Mouse (Mus musculus): ENCODE data around the gene Fgf3. TPM values are rescaled to one million over a fixed set of nuclear protein-coding genes. Genes with fewer than 3 reads are reported as not detected.
A peak's percentile ranks its signal among the peaks of the same experiment; 100 is the strongest.

Fgf3 gene
- polyA plus RNA-seq (2015; fragmentation: Nextera tagmentation; extraction: Ambion mirVana) = not detected in 2 replicates

DNA sequence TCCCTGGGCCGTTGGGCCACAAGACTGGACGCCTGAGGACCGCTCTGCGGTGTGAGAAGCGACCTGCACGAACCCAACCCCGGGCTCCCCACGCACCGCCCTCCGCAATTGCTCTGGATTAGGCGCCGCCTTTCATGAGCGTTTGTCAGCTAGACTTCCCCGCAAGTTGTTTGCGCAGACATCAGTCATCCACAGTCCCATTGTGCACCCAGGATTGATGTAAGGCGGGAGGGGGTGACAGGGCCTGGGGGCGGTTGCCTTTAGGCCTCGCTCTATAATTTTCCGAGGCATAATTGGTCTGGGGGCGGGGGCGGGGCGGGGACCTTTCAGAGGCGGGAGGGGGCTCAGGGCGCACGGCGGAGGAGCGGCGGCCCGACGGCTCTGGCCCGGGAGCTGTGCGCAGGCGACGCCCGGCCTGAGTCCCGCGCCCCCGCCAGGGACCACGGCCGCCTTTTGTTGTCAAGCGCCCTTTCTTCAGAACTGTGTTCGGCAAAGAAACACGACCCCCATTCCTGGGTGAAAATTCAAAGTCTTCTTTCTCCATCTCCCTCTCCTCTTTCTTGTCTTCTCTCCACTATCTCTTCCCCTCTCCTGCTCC lies at the start of gene Fgf3:
TSS of gene Fgf3 (plus strand) at position 193 of the 598 bp plus-strand sequence.
- WGBS = 3% methylated on average over 42 of the region's 43 CpGs
- Histone ChIP-seq H3K4me2 (replicated peaks) (peak within 1 kb of the TSS; percentile 65), H3K4me1 (replicated peaks) (peaks cover 13% of the 10 kb centered on the region), H3K4me3 (replicated peaks) (peak within 1 kb of the TSS; percentile 25), H3K36me3 (no peaks in the 10 kb centered on the region), H3K9me3 (no peaks in the 10 kb centered on the region), H3K27me3 (replicated peaks) (peaks cover 75% of the 10 kb centered on the region), H3K27ac (no peak within 1 kb of the TSS), H3K9ac (0 out of 2 replicates have a peak within 1 kb of the TSS, but pooled peaks have one; percentile 8)
- ATAC-seq = no peak

DNA sequence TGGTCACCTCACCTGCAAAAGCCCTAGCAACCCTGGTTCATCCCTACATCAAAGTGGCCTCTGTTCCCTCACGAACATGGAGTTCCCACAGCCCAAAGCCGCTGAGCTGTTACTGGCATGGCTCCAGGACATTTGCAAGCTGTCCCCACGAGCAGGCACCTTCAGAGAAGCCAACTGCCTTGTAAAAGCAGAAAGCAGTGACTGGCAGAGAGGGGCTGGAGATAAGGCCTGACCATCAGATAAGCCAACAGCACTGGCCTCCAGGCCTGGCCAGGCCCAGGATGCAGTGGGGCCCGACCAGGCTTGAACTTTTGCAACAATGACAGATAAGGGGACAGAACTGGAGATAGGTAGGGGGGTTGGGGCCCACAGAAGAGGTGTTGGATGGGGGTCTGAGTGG lies 49.3 kb upstream of the Fgf3 start:
- 0 out of 2 replicates have a peak overlapping the region, but pooled peaks have one; percentile 19 for H3K27ac ChIP-seq
- H3K4me1 ChIP-seq (replicated peaks) = peaks cover 12% of the 10 kb centered on the region
- H3K36me3 ChIP-seq = no peaks in the 10 kb centered on the region
- H3K27me3 ChIP-seq (replicated peaks) = no peaks in the 10 kb centered on the region
- H3K4me2 ChIP-seq (replicated peaks) = no peak overlapping the region
- peak; percentile 41 for ATAC-seq
- 34% methylated on average over 4 of the region's 4 CpGs for WGBS
- H3K9me3 ChIP-seq = no peaks in the 10 kb centered on the region
- no peak overlapping the region for H3K4me3 ChIP-seq (replicated peaks)
- H3K9ac ChIP-seq = no peak overlapping the region

DNA sequence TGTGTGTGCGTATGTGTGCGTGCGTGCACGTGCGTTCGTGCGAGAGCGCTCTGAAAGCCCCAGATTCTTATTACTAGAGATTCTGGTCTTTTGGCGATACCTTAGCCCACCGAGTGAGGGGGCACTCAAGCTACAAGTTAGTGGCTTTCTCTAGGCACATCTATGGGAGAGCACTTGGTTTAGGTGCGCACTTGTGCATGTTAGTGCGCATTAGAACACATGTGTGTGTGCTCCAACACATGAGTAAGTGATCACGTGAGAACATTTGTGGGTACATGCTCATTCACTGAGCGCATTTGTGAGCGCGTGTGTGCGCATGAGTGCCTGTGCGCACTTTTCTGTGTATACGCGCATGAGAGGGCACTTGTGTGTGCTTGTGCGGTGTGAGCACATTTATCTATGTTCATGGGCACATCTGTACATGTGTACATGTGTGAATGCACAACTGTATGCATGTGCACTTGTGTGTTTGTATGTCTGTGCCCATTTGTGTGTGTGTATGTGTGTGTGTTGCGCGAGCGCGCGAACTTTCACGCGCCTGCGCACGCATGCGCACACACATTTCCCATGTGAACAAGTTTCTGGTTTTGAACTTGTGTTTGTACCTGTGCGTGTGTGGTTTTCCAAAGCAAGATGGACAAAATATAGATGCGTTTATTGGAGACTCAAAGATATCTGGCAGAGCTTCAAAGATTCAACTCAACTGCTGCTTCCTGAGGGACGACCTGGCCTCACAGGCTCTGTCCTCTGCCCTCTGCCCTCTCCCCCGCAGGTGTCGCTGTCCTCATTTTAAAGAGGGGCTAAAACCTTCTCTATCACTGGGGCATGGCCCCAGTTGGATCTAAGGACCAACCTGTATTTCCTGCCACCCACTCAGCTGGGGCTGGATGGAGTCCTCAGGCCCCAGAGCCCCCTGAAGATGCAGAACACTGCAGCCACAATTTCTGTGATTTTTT lies 48.0 kb upstream of the Fgf3 start:
- Histone ChIP-seq H3K27ac (no peak overlapping the region), H3K4me3 (replicated peaks) (peak overlapping the region; percentile 16)
- ATAC-seq = no peak

DNA sequence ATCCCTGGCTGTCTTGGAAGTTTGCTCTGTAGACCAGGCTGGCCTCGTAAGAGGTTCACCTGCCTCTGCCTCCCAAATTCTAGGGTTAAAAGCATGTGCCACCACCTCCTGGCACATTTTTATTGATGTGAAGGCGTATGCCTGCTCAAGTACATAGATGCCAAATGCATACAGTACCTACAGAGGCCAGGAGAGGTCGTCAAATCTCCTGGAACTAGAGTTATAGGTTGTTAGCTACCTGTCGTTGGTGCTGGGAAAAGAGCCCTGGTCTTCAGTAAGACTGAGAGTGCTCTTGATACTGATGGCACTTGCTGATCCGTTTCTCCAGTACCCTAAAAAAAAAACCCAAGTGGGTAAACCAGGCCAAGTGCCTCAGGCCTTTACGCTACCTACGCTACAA lies 46.5 kb upstream of the Fgf3 start:
- Histone ChIP-seq H3K27me3 (replicated peaks) (no peaks in the 10 kb centered on the region), H3K4me1 (replicated peaks) (peaks cover 17% of the 10 kb centered on the region), H3K4me2 (replicated peaks) (no peak overlapping the region), H3K9me3 (no peaks in the 10 kb centered on the region), H3K27ac (no peak overlapping the region), H3K36me3 (no peaks in the 10 kb centered on the region), H3K9ac (no peak overlapping the region), H3K4me3 (replicated peaks) (no peak overlapping the region)
- no peak for ATAC-seq
- WGBS = 89% methylated on average over 7 of the region's 7 CpGs

More for the DNA sequence above, 48.0 kb upstream of the Fgf3 start:
- H3K27me3 ChIP-seq (replicated peaks) = no peaks in the 10 kb centered on the region
- H3K4me1 ChIP-seq (replicated peaks) = peaks cover 12% of the 10 kb centered on the region
- H3K9ac ChIP-seq = no peak overlapping the region
- H3K9me3 ChIP-seq = no peaks in the 10 kb centered on the region
- peak overlapping the region; percentile 48 for H3K4me2 ChIP-seq (replicated peaks)
- no peaks in the 10 kb centered on the region for H3K36me3 ChIP-seq
- 46% methylated on average over 36 of the region's 36 CpGs for WGBS

DNA sequence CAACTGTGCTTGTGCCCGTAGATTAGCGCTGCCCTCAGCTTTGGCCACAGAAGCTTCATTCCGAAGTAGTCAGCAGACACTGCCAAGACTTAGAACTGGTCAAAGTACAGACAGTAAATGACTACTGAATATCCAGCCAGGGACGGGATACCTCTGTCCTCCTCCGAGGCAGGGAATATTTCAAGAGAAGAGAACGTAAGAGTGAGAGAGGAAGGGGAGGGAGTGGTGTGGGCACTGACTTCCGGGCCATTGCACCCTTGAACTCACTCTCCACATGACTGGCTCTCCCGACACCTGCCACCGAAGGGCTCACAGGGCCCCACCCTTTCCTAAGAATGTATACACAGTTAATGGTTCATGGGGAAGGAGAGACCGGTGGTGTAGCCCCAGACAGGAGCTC lies 44.6 kb upstream of the Fgf3 start:
- ATAC-seq = peak; percentile 54
- H3K27ac ChIP-seq = peak overlapping the region; percentile 7; the same call in 1 of the 2 replicates
- 56% methylated on average over 10 of the region's 10 CpGs for WGBS

DNA sequence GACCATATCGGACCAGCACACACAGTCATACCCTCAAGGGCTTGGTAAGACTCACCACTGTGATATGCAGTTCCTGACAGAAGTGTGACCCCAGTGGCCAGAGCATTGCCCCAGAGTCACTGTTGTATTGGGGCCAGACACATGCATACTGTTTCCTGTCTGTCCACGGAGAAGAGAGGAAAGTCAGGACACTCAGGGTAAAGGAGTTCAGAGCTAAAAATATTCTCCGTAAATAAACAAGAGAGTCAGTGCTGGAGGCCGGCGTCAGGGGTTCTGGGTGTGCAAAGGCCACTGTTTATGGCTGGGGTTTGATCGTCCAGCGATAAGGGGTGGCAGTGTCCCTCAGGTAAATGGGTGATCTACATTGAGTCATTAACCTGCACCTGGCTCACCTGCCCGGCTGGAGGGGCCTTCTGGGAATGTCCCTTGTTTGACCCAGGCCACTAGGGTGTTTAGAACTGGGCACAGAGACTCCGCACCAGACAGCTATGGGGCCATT lies 41.9 kb upstream of the Fgf3 start:
- H3K9me3 ChIP-seq = no peaks in the 10 kb centered on the region
- H3K4me1 ChIP-seq (replicated peaks) = peaks cover 10% of the 10 kb centered on the region
- peak; percentile 83 for ATAC-seq
- H3K4me3 ChIP-seq (replicated peaks) = no peak overlapping the region
- peak overlapping the region; percentile 30; the same call in 1 of the 2 replicates for H3K27ac ChIP-seq
- H3K27me3 ChIP-seq (replicated peaks) = no peaks in the 10 kb centered on the region
- H3K9ac ChIP-seq = no peak overlapping the region
- H3K36me3 ChIP-seq = no peaks in the 10 kb centered on the region
- peak overlapping the region; percentile 3; the same call in 1 of the 2 replicates for H3K4me2 ChIP-seq (replicated peaks)
- WGBS = 33% methylated on average over 9 of the region's 9 CpGs

More for the DNA sequence above, 44.6 kb upstream of the Fgf3 start:
- H3K4me2 ChIP-seq (replicated peaks) = 0 out of 2 replicates have a peak overlapping the region, but pooled peaks have one; percentile 17
- H3K27me3 ChIP-seq (replicated peaks) = no peaks in the 10 kb centered on the region
- no peak overlapping the region for H3K4me3 ChIP-seq (replicated peaks)
- no peaks in the 10 kb centered on the region for H3K36me3 ChIP-seq
- no peak overlapping the region for H3K9ac ChIP-seq
- H3K9me3 ChIP-seq = no peaks in the 10 kb centered on the region
- H3K4me1 ChIP-seq (replicated peaks) = peaks cover 18% of the 10 kb centered on the region

DNA sequence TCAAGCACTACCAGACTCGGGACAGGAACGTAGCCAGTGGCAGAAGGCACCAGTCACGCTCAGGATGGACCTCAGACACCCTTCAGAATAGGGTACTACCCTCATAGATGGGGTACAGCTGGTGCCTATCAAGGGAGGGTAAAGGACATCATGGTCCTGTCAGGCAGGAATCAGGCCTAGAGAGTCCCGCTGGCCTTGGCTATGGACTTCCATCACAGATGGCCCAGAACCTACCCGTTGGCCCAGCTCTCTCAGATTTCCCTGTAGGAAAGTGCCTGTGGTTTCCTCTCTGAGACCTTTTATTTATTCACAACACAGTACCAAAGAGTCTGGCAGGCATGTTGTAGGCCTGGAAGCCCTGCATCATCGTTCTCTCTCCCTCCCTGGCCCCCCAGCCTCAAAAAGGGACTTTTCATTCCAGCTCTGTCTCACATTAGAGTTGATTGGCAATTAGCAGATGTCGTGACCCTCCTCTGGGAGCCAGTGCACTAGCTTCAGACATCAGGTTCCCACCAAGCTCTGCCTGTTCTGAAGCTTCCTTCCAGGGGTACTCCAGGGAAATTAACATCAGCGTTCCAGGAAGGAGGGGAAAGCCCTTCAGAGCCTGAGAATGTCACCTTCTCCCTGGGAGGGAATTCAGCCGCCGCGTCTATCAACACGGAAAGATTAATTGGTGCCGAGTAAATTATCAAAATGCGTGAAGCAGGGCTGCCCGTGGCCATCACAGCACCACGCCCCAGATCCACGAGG lies 40.7 kb upstream of the Fgf3 start:
- H3K4me2 ChIP-seq (replicated peaks) = no peak overlapping the region
- no peaks in the 10 kb centered on the region for H3K27me3 ChIP-seq (replicated peaks)
- no peak overlapping the region for H3K4me3 ChIP-seq (replicated peaks)
- H3K9ac ChIP-seq = no peak overlapping the region
- peaks cover 10% of the 10 kb centered on the region for H3K4me1 ChIP-seq (replicated peaks)
- H3K27ac ChIP-seq = peak overlapping the region; percentile 30; the same call in 1 of the 2 replicates
- WGBS = 71% methylated on average over 17 of the region's 17 CpGs
- no peaks in the 10 kb centered on the region for H3K9me3 ChIP-seq
- H3K36me3 ChIP-seq = no peaks in the 10 kb centered on the region
- ATAC-seq = no peak

DNA sequence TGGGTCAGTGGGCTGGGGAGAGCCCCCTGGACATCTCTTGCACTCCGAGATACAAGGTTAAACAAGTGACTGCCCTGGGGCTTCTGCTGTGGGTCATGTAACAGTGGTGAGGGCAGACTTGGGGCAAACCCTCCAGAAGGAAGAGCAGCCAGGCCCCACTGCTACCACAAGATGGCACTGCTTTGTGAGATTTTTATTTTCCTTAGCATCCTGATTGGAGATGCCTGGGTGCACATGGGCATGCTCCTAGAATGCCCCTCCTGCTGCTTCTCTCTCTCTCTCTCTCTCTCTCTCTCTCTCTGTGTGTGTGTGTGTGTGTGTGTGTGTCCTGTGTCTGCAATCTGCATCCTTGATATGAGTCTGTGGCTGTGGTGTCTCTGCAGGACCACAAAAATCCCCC lies 39.4 kb upstream of the Fgf3 start:
- Histone ChIP-seq H3K36me3 (no peaks in the 10 kb centered on the region), H3K4me3 (replicated peaks) (no peak overlapping the region), H3K27ac (no peak overlapping the region), H3K4me1 (replicated peaks) (peaks cover 10% of the 10 kb centered on the region), H3K9me3 (no peaks in the 10 kb centered on the region), H3K4me2 (replicated peaks) (no peak overlapping the region), H3K27me3 (replicated peaks) (no peaks in the 10 kb centered on the region), H3K9ac (no peak overlapping the region)
- 55% methylated on average over 1 of the region's 1 CpGs for WGBS
- ATAC-seq = no peak

DNA sequence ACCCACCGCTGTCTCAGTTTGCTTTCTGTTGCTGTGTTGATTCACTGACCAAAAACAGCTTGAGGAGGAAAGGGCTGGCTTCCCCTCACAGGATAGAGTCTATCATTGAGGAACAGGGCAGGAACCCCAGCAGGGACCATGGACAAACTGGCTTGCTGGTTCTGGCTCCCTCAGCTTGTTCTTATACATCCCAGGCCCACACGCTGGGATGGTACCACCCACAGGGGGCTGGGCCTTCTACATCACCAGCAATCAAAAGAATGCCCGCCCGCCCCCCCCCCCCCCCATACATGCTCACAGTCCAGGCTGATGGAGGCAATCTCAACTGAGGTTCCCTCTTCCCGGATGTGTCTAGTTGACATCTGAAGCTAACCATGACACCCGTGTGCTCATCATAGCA lies 30.8 kb upstream of the Fgf3 start:
- Histone ChIP-seq H3K27me3 (replicated peaks) (no peaks in the 10 kb centered on the region; the same call in 1 of the 2 replicates), H3K4me1 (replicated peaks) (peaks cover 4% of the 10 kb centered on the region; the same call in 1 of the 2 replicates), H3K4me3 (replicated peaks) (no peak overlapping the region), H3K36me3 (no peaks in the 10 kb centered on the region), H3K4me2 (replicated peaks) (no peak overlapping the region), H3K9me3 (no peaks in the 10 kb centered on the region), H3K9ac (no peak overlapping the region), H3K27ac (no peak overlapping the region)
- WGBS = 63% methylated on average over 6 of the region's 6 CpGs
- ATAC-seq = no peak

DNA sequence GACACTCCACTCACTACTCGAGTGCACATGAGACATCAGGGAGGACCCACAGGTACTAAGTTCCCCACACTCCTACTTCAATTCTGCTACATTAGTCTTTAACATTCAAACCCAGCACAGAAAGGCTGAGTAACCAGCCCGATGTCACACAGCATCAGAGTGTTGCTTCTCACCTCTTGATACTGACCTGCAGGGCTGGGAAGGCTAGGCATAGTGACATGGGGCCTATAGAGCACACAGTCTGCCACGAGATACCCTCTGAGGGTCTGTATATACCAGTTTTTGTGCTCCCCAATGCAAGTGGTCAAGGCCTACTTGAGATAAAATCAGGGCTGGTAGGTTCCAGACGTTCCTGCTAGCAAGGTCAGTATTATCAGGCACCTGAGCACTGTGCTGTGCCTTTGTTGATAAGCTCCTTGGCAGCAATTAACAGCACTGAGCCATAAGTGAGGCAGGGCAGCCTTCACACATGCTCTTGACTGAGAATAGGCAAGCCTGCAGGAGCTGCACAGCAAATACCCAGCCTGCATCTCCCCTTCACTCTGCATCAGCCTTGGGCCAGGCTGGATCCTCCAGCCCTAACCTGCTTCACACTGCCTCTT lies 29.8 kb upstream of the Fgf3 start:
- H3K36me3 ChIP-seq = no peaks in the 10 kb centered on the region
- peak; percentile 57; the same call in 1 of the 2 replicates for ATAC-seq
- WGBS = 65% methylated on average over 4 of the region's 4 CpGs

DNA sequence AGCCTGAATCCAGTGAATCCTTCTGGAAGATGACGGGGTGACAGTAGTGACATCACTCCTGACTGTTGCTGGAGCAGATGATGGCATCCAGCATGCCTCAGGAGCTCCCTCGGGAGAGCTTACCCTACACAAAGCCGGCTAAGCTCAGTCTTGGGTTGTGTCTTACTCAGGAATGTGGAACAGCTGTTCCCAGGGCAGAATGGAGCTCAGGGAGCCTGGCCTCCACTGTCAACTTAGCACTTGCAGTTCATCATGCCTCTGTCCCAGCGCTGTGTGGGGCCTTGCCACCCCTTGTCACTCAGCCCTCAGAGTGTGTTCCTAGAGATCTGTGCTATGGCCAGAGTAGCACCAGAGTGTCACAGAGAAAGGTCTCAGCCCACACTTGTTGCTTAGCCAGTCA lies 26.4 kb upstream of the Fgf3 start:
- 35% methylated on average over 4 of the region's 4 CpGs for WGBS

More for the DNA sequence above, 29.8 kb upstream of the Fgf3 start:
- no peak overlapping the region for H3K4me2 ChIP-seq (replicated peaks)
- H3K4me1 ChIP-seq (replicated peaks) = peaks cover 4% of the 10 kb centered on the region; the same call in 1 of the 2 replicates
- no peak overlapping the region for H3K9ac ChIP-seq
- no peak overlapping the region for H3K4me3 ChIP-seq (replicated peaks)
- H3K27ac ChIP-seq = no peak overlapping the region
- no peaks in the 10 kb centered on the region for H3K9me3 ChIP-seq
- H3K27me3 ChIP-seq (replicated peaks) = no peaks in the 10 kb centered on the region; the same call in 1 of the 2 replicates

More for the DNA sequence above, 26.4 kb upstream of the Fgf3 start:
- H3K9me3 ChIP-seq = no peaks in the 10 kb centered on the region
- no peak overlapping the region for H3K27ac ChIP-seq
- no peak overlapping the region for H3K4me2 ChIP-seq (replicated peaks)
- ATAC-seq = no peak
- H3K27me3 ChIP-seq (replicated peaks) = no peaks in the 10 kb centered on the region
- H3K4me1 ChIP-seq (replicated peaks) = peaks cover 4% of the 10 kb centered on the region; the same call in 1 of the 2 replicates
- no peak overlapping the region for H3K9ac ChIP-seq
- H3K36me3 ChIP-seq = no peaks in the 10 kb centered on the region
- H3K4me3 ChIP-seq (replicated peaks) = no peak overlapping the region

Data from intestine, embryonic 15.5 days (tissue).